Mouse (Mus musculus) c-Kit-positive CD71-negative TER-119-negative erythroid progenitor cells, embryonic 14.5 days (primary cell): Measurements from ENCODE around the gene Olfr1151.

Experiments
- DNase-seq: peaks from one replicate; pipeline ENCODE4 v3.0.0-alpha.2; 2013; ENCODE audit warnings: low read depth

Olfr1151 gene

DNA sequence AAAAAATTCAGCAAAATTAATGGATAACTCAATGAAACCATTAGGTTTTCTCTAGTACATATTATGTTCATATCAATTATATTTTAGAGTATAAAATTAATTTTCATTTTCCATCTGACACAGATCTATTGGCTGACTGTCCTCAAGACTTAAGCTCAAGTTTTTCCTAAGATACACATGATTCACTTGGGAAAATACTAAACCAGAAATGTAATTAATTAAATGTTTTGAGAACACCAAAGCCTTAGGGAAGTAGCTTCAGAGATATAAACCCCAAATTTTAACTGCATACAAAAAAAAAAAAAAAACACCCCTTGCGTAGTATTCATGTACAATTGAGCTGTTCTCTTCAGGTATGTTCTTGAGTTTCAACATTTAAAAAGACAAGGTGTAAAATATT, at the start of gene Olfr1151:
TSS of gene Olfr1151 (plus strand) at position 301 of the 400 bp plus-strand sequence.
- DNase-seq = no peak

DNA sequence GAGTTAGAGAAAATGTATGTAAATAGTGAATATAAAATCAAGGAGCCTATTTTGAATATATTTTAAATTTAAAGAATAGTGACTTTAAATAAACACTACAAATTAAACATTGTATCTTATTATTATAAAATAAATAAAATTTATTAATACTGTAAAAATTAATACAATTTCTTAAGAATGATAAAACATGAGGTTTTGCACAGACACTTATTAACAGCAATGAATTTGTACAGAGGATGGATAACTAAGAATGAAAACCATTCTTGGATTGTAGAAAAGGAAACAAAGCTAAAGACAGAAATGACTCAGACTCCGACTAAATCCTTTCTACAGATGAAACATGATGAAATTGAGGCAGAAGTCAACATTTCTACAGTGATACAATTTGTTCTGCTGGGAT, 46.1 kb upstream of the Olfr1151 start, which contains the start of gene Olfr1145:
TSS of gene Olfr1145 (plus strand) at position 301 of the 400 bp plus-strand sequence.
- DNase-seq = no peak

DNA sequence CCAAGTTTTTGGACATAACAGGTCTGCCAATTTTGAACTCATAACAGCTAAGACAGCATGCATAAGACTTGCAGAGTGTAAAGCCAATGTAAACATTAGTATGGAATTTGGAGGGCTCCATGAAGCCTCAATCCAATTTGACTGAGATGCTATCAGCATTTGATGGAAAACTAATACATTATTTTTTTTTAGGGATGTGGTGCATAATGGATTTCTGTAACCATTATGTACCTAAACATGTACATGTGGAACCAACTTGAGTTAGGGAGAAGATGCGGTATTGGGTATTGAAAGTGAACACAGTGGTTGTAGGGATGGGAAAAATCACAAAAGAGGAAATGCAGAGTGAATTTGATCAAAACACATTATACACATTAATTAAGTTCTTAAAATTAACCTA, 25.4 kb upstream of the Olfr1151 start, which contains the start of gene Olfr1148:
TSS of gene Olfr1148 (plus strand) at position 301 of the 400 bp plus-strand sequence.
- DNase-seq = no peak

DNA sequence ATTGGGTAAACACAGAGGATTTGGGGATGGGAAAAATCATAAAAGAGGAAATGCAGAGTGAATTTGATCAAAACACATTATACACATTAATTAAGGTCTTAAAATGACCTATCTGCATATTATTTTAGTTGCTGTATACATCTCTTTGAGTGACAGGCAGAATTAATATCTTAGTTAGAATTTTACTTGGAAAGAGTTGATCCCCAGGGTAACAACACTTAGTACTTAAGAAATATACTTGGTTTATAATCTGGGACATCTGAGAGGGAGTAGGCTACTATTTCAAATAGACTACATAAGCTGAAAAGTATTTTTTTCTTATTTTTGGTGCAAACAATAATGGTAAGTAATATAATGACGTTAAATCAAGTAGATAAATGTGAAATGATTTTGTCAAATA, 12.0 kb upstream of the Olfr1151 start, which contains the start of gene Olfr1150-ps1:
TSS of gene Olfr1150-ps1 (plus strand) at position 301 of the 400 bp plus-strand sequence.
- DNase-seq = no peak

DNA sequence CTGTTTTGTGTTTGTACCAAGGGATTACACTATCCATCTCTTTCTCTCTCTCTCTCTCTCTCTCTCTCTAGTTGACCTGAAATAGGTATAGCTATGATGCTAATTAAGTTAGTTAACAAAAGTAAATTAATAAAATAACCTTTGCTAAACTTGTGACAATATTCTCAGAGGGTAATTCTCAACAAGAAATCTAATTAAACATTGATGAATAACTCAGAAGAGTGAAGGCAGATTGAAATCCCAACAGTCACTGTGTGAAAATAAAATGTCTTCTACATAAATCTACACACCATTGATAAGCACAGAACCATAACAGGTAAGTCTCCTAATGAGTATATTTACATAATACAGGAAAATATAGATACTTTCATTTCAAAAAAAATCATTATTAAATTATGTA, 10.5 kb downstream of the Olfr1151 start, which contains the start of gene Olfr1152:
TSS of gene Olfr1152 (plus strand) at position 301 of the 400 bp plus-strand sequence.
- no peak for DNase-seq

DNA sequence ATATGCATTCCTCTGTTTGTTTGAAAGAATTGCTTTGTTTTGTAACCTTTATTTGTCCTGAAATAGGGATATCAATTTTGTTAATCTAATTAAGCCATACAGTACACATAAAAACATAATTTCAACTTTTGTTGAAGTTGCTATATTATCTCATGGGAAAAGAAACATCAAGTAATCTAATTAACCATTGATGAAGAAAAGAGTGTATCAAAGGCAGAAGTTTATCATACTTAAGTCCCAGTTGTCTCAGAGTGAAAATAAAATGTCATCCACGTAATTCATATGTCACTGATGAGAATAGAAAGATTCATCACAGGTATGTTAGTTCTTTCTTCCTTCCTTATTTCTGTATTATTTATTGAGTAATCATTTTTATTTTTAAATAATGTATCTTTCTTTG, 39.0 kb downstream of the Olfr1151 start, which contains the start of gene Olfr1153:
TSS of gene Olfr1153 (plus strand) at position 301 of the 400 bp plus-strand sequence.
- DNase-seq = no peak

DNA sequence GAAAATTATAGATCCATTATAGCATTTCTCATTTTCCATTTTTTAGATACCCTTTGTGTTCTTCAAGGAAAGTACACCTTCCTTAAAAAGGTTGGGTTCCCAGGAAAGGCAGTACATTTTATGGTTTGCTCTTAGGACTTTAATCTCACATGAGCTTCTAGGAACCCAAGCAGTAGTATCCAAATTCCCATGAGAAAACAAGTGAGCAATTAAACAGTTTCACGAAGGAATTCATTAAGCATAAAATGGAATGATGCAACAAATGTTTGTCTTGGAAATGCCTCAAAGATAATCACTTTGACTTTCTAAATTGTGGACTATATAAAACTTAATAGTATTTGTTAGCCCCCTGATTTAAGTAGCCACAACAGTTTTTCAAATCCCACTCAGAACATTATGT, 49.4 kb downstream of the Olfr1151 start, which contains the start of gene Olfr1154:
TSS of gene Olfr1154 (minus strand) at position 101 of the 400 bp plus-strand sequence.
- no peak for DNase-seq
